Mouse (Mus musculus) neural tube, embryonic 11.5 days (tissue): ENCODE results near the gene Snx11. TPM values are rescaled to one million over a fixed set of nuclear protein-coding genes. Genes with fewer than 3 reads are reported as not detected.

Experiments used
- ATAC-seq: fragments of 200-750 bp; cut with Nextera tagmentation; 2 replicates; pipeline ENCODE4 v1.8.0; 2017; ENCODE audit warnings: moderate number of reproducible peaks, mild to moderate bottlenecking, moderate TSS enrichment, moderate library complexity; ENCODE audit not compliant: insufficient read depth, low FRiP score, low TSS enrichment
- DNase-seq: peaks from one replicate; pipeline ENCODE4 v3.0.0-alpha.2; 2015; ENCODE audit warnings: low spot score
- H3K27ac ChIP-seq: fragments of 300-500 bp; sonication (generic); 2 replicates; pipeline ENCODE4 v1.5.1; 2014; ENCODE audit warnings: low read depth, mild to moderate bottlenecking, low read length
- H3K27me3 ChIP-seq: fragments of 300-500 bp; sonication (generic); 2 replicates; pipeline ENCODE4 v1.6.1; 2014; ENCODE audit warnings: mild to moderate bottlenecking, low read length, mixed read lengths; ENCODE audit not compliant: control insufficient read depth, insufficient read depth
- H3K36me3 ChIP-seq: fragments of 300-500 bp; sonication (generic); 2 replicates; pipeline ENCODE4 v1.6.1; 2014; ENCODE audit warnings: mild to moderate bottlenecking, low read length, moderate library complexity, mixed read lengths; ENCODE audit not compliant: control insufficient read depth, insufficient read depth
- H3K4me1 ChIP-seq: fragments of 300-500 bp; sonication (generic); 2 replicates; pipeline ENCODE4 v1.6.1; 2014; ENCODE audit warnings: low read length, mixed read lengths; ENCODE audit not compliant: control insufficient read depth, insufficient read depth
- H3K4me2 ChIP-seq: fragments of 300-500 bp; sonication (generic); 2 replicates; pipeline ENCODE4 v1.6.1; 2014; ENCODE audit warnings: low read depth, mild to moderate bottlenecking, moderate library complexity
- H3K4me3 ChIP-seq: fragments of 300-500 bp; sonication (generic); 2 replicates; pipeline ENCODE4 v1.5.1; 2014; ENCODE audit warnings: low read depth, low read length
- H3K9ac ChIP-seq: fragments of 300-500 bp; sonication (generic); 2 replicates; pipeline ENCODE4 v1.6.1; 2014; ENCODE audit warnings: mild to moderate bottlenecking, low read length
- H3K9me3 ChIP-seq: fragments of 300-500 bp; sonication (generic); 2 replicates; pipeline ENCODE4 v1.6.1; 2016; ENCODE audit warnings: low read length; ENCODE audit not compliant: control insufficient read depth
- WGBS: fragments of 180-500 bp; shearing (Covaris S2); extraction: QIAGEN DNeasy Blood & Tissue Kit; methylation state at CpG from one replicate; pipeline ENCODE4 v1.1.7; 2014; 5-methylcytosine and 5-hydroxymethylcytosine counted together
- polyA plus RNA-seq: library from polyadenylated mRNA; unstranded; fragments of >200 nt; fragmentation: Nextera tagmentation; extraction: Ambion mirVana; gene quantifications from 2 replicates; pipeline ENCODE4 v1.2.1, GENCODE M21; 2014

Gene Snx11
- polyA plus RNA-seq, 1 experiment from 2014 or later, result 20.9 TPM

DNA sequence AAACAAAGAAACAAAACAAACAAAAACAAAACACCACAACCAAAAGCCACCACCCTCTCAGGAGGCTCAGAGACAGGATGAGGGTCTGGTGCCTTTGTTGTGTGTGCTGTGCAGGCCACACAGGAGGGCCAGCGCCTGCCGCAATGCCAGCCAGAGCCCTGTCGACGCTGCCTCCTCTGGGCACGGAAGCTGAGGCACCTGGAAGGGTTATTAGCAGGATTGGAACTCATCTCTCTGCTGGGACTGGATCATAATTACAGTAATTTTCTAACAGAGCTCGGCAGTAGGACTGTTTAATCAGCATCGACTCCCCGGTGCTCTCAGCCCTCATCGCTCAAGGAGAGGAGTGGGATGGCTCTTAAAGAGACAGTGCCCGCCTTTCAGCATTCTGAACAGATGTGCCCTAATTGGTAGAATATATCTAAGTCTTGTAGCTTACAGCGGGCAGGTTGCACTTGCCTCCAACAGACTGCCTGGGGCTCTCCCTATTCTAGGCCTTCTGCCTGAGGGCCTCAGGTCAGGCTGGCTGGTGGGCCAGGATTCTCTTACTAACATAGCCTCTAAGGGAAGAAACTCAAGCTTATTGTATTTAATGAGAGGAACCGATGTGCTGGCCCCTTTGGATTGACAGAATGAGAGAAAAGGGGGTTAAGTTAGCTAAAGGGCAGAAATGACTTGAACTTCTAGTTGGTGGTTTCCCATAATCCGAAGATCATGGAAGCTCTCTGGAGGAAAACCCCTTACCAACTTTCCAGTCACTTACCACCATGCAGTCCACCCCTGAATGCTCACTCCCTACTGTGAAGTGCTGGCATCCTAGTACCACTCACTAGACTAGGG is 12.6 kb downstream of the Snx11 start:
- Histone ChIP-seq H3K9me3 (no peaks in the 10 kb centered on the region), H3K9ac (peak overlapping the region; percentile 37; the same call in 1 of the 2 replicates), H3K4me1 (peaks cover 23% of the 10 kb centered on the region), H3K36me3 (peaks cover 7% of the 10 kb centered on the region), H3K27ac (peak overlapping the region; percentile 50; the same call in 1 of the 2 replicates), H3K27me3 (no peaks in the 10 kb centered on the region), H3K4me2 (0 out of 2 replicates have a peak overlapping the region, but pooled peaks have one; percentile 10), H3K4me3 (no peak overlapping the region)
- DNase-seq, result no peak
- 37% methylated on average over 13 of the region's 13 CpGs for WGBS
- no peak for ATAC-seq

- H3K4me1 ChIP-seq, result peaks cover 23% of the 10 kb centered on the region
- 70% methylated on average over 15 of the region's 15 CpGs for WGBS
- H3K27ac ChIP-seq, result no peak overlapping the region
Observed at GRCm38 (mm10) chr11:96762742-96763470, 14.5 kb downstream of the Snx11 start.

DNA sequence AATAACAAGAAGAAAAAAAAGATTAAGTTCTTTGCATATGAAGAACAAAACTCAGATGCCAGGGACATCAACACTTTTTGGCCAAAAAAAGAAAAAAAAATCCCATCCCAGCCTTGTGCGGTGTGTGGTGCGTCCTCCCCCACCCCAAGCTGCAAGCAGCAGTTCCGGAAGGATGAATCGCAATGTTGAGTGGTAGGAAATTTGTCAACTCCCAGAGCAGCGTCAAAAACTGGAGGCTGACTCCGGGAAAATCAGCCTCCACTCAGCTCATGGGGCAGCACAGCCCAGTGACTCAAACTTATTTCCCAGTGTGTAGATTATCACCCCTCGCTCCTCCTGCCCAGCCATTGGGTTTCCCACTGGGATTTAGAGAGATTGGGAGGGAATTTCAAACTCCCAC is 15.4 kb downstream of the Snx11 start:
- no peak for DNase-seq
- H3K9me3 ChIP-seq, result no peaks in the 10 kb centered on the region
- H3K4me2 ChIP-seq, result no peak overlapping the region
- WGBS, result 76% methylated on average over 7 of the region's 7 CpGs
- no peak overlapping the region for H3K9ac ChIP-seq
- H3K27me3 ChIP-seq, result no peaks in the 10 kb centered on the region
- ATAC-seq, result no peak
- H3K27ac ChIP-seq, result no peak overlapping the region
- H3K4me3 ChIP-seq, result no peak overlapping the region
- peaks cover 17% of the 10 kb centered on the region for H3K4me1 ChIP-seq
- no peaks in the 10 kb centered on the region for H3K36me3 ChIP-seq

More at GRCm38 (mm10) chr11:96762742-96763470, 14.5 kb downstream of the Snx11 start:
- ATAC-seq (no peak), DNase-seq (no peak)
- H3K4me3 ChIP-seq, result no peak overlapping the region
- H3K4me2 ChIP-seq, result no peak overlapping the region
- H3K9me3 ChIP-seq, result no peaks in the 10 kb centered on the region
- no peaks in the 10 kb centered on the region for H3K36me3 ChIP-seq
- peak overlapping the region; percentile 12; the same call in 1 of the 2 replicates for H3K9ac ChIP-seq
- no peaks in the 10 kb centered on the region for H3K27me3 ChIP-seq

GRCm38 (mm10) chr11:96760042-96760441 is 17.3 kb downstream of the Snx11 start:
- no peak for ATAC-seq
- no peaks in the 10 kb centered on the region for H3K36me3 ChIP-seq
- DNase-seq, result no peak
- no peaks in the 10 kb centered on the region for H3K27me3 ChIP-seq
- no peak overlapping the region for H3K4me2 ChIP-seq
- no peak overlapping the region for H3K4me3 ChIP-seq
- H3K9ac ChIP-seq, result no peak overlapping the region
- no peaks in the 10 kb centered on the region for H3K9me3 ChIP-seq
- peaks cover 10% of the 10 kb centered on the region for H3K4me1 ChIP-seq
- H3K27ac ChIP-seq, result no peak overlapping the region
- 54% methylated on average over 3 of the region's 3 CpGs for WGBS

DNA sequence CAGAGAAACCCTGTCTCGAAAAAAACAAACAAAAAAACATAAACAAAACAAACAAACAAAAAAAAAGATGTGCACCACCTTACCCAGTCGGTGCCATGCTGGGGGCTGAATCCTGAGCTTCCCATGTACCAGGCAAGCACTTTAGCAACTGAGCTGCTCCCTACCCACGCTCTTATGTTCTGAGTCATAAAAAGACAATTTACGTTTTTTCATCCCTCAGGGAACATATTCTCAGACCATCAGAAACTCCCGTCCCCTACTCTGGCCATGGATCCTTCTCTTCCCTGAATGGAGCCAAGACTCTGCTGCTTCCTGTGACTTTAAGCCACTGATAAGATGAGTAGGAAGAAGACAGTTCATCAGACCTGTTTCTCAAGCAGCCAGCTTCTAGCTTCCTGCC is 19.0 kb downstream of the Snx11 start:
- H3K9ac ChIP-seq, result no peak overlapping the region
- no peaks in the 10 kb centered on the region for H3K36me3 ChIP-seq
- peaks cover 3% of the 10 kb centered on the region; the same call in 1 of the 2 replicates for H3K4me1 ChIP-seq
- H3K4me3 ChIP-seq, result no peak overlapping the region
- no peak overlapping the region for H3K27ac ChIP-seq
- no peak overlapping the region for H3K4me2 ChIP-seq
- ATAC-seq (no peak), DNase-seq (no peak)
- 74% methylated on average over 5 of the region's 5 CpGs for WGBS
- no peaks in the 10 kb centered on the region for H3K27me3 ChIP-seq
- H3K9me3 ChIP-seq, result no peaks in the 10 kb centered on the region

- Histone ChIP-seq H3K36me3 (no peaks in the 10 kb centered on the region), H3K9me3 (no peaks in the 10 kb centered on the region), H3K27ac (no peak overlapping the region), H3K9ac (no peak overlapping the region), H3K4me3 (no peak overlapping the region), H3K4me1 (no peaks in the 10 kb centered on the region), H3K27me3 (no peaks in the 10 kb centered on the region), H3K4me2 (no peak overlapping the region)
- WGBS, result 56% methylated on average over 4 of the region's 4 CpGs
- no peak for ATAC-seq
- DNase-seq, result no peak
Observed at GRCm38 (mm10) chr11:96757421-96757820, 19.9 kb downstream of the Snx11 start.

- H3K4me3 ChIP-seq, result no peak overlapping the region
- H3K36me3 ChIP-seq, result no peaks in the 10 kb centered on the region
- H3K4me2 ChIP-seq, result no peak overlapping the region
- WGBS, result 100% methylated on average over 2 of the region's 2 CpGs
- no peaks in the 10 kb centered on the region for H3K4me1 ChIP-seq
- DNase-seq (no peak), ATAC-seq (no peak)
- no peaks in the 10 kb centered on the region for H3K27me3 ChIP-seq
- no peaks in the 10 kb centered on the region for H3K9me3 ChIP-seq
- H3K9ac ChIP-seq, result no peak overlapping the region
- no peak overlapping the region for H3K27ac ChIP-seq
Observed at GRCm38 (mm10) chr11:96755298-96755697, 22.1 kb downstream of the Snx11 start.

DNA sequence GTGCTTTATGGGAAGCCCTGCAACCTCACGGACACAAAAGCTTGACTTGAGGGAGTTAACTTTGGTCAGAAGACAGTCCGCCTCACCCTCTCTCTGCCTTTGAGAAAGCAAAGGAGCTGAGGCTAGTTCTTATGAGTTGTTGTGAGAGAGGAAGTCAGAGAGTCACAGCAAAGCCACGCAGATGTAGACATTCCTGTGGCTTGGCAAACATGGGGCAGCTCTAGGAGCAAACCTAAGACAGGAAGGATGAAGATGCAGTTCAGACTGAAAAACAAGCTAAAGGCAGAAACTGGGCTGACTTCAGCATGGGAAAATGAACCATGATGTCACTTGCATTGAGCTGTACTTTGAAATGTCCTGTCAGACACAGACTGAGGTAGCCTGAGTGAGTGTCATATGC is 29.8 kb downstream of the Snx11 start:
- WGBS, result 69% methylated on average over 3 of the region's 3 CpGs
- Histone ChIP-seq H3K4me2 (no peak overlapping the region), H3K4me3 (no peak overlapping the region), H3K36me3 (no peaks in the 10 kb centered on the region), H3K9ac (no peak overlapping the region), H3K4me1 (peaks cover 8% of the 10 kb centered on the region), H3K27me3 (no peaks in the 10 kb centered on the region), H3K9me3 (no peaks in the 10 kb centered on the region), H3K27ac (no peak overlapping the region)
- no peak for DNase-seq
- no peak for ATAC-seq
